Mouse (Mus musculus) thymus, postnatal 25 days (tissue): Measurements from ENCODE around the gene Tmtc2.

ENCODE experiments used
- DNase-seq: peaks from one replicate; pipeline ENCODE4 v3.0.0; 2022

The Tmtc2 gene

GRCm38 (mm10) chr10:105544004-105545003, 29.9 kb downstream of the Tmtc2 start:
- no peak for DNase-seq

- no peak for DNase-seq
Observed at GRCm38 (mm10) chr10:105542081-105542480, 32.2 kb downstream of the Tmtc2 start.

- no peak for DNase-seq
Observed at GRCm38 (mm10) chr10:105539697-105540096, 34.6 kb downstream of the Tmtc2 start.

GRCm38 (mm10) chr10:105536910-105537309, 37.3 kb downstream of the Tmtc2 start:
- no peak for DNase-seq

GRCm38 (mm10) chr10:105535848-105536247, 38.4 kb downstream of the Tmtc2 start:
- no peak for DNase-seq

- DNase-seq = no peak
Observed at GRCm38 (mm10) chr10:105532747-105533146, 41.5 kb downstream of the Tmtc2 start.

GRCm38 (mm10) chr10:105532019-105532525, 42.2 kb downstream of the Tmtc2 start:
- DNase-seq = no peak

GRCm38 (mm10) chr10:105531080-105531894, 43.0 kb downstream of the Tmtc2 start:
- DNase-seq = no peak

- no peak for DNase-seq
Observed at GRCm38 (mm10) chr10:105523405-105524088, 50.7 kb downstream of the Tmtc2 start.

- DNase-seq = no peak
Observed at GRCm38 (mm10) chr10:105522431-105522830, 51.8 kb downstream of the Tmtc2 start.

- DNase-seq = no peak
Observed at GRCm38 (mm10) chr10:105519154-105519806, 55.0 kb downstream of the Tmtc2 start.

GRCm38 (mm10) chr10:105518144-105518543, 56.1 kb downstream of the Tmtc2 start:
- DNase-seq = no peak

GRCm38 (mm10) chr10:105513777-105514322, 60.4 kb downstream of the Tmtc2 start:
- no peak for DNase-seq

- DNase-seq = no peak
Observed at GRCm38 (mm10) chr10:105509896-105510272, 64.4 kb downstream of the Tmtc2 start.

GRCm38 (mm10) chr10:105509146-105509895, 64.9 kb downstream of the Tmtc2 start:
- no peak for DNase-seq

GRCm38 (mm10) chr10:105507982-105508786, 66.1 kb downstream of the Tmtc2 start:
- DNase-seq = no peak

GRCm38 (mm10) chr10:105506046-105506445, 68.2 kb downstream of the Tmtc2 start:
- no peak for DNase-seq

- no peak for DNase-seq
Observed at GRCm38 (mm10) chr10:105504472-105504871, 69.8 kb downstream of the Tmtc2 start.

GRCm38 (mm10) chr10:105501736-105502135, 72.5 kb downstream of the Tmtc2 start:
- no peak for DNase-seq

GRCm38 (mm10) chr10:105500482-105500881, 73.8 kb downstream of the Tmtc2 start:
- no peak for DNase-seq
